Mouse (Mus musculus) MEL (cell line): ENCODE measurements at regions not wholly inside any gene's neighbourhood (a gene's known extent, or its start where the extent isn't known, plus 50 kb on each side); places are given as distances from the start of the nearest gene placed in this dataset.

Experiments
- DNase-seq: peaks from one replicate; pipeline ENCODE4 v3.0.0; 2011; ENCODE audit warnings: low read depth, low spot score
- H3K27ac ChIP-seq: 2 replicates; pipeline ENCODE4 v1.5.1; 2012; ENCODE audit warnings: low read depth, mild to moderate bottlenecking, control low read depth, low read length, moderate library complexity; ENCODE audit not compliant: control insufficient read depth
- H3K27me3 ChIP-seq, 2 experiments: fragments of 150-350 bp in 1 of 2; sonication (generic) in 1 of 2; 2 replicates each; pipeline ENCODE4 v1.6.1; 2012; ENCODE audit warnings: low read length in 2 of 2, mild to moderate bottlenecking in 2 of 2, improper control_type of control experiment in 1 of 2, moderate library complexity in 1 of 2; ENCODE audit not compliant: insufficient read depth in 2 of 2, control insufficient read depth in 1 of 2
- H3K36me3 ChIP-seq, 2 experiments: 2 replicates each; pipeline ENCODE4 v1.6.1; 2012 to 2014; ENCODE audit warnings: low read length in 2 of 2, improper control_type of control experiment in 1 of 2, inconsistent platforms in 1 of 2, mild to moderate bottlenecking in 1 of 2; ENCODE audit not compliant: insufficient read depth in 2 of 2, control insufficient read depth in 1 of 2
- H3K4me1 ChIP-seq, 2 experiments: fragments of 150-350 bp in 1 of 2; sonication (generic) in 1 of 2; 2 replicates each; pipeline ENCODE4 v1.6.1; 2012; ENCODE audit warnings: low read length in 2 of 2, improper control_type of control experiment in 1 of 2, mild to moderate bottlenecking in 1 of 2; ENCODE audit not compliant: insufficient read depth in 2 of 2, control insufficient read depth in 1 of 2
- H3K4me3 ChIP-seq, 2 experiments: fragments of 150-350 bp in 1 of 2; sonication (generic) in 1 of 2; 2 replicates each; pipeline ENCODE4 v1.5.1; 2012; ENCODE audit warnings: low read depth in 2 of 2, low read length in 2 of 2, mild to moderate bottlenecking in 2 of 2, moderate library complexity in 2 of 2, control low read depth in 1 of 2, improper control_type of control experiment in 1 of 2; ENCODE audit not compliant: control insufficient read depth in 1 of 2, insufficient read depth in 1 of 2
- H3K79me2 ChIP-seq: 2 replicates; pipeline ENCODE4 v1.6.1; 2012; ENCODE audit warnings: mild to moderate bottlenecking, low read length, moderate library complexity; ENCODE audit not compliant: control insufficient read depth, poor library complexity, insufficient read depth
- H3K9ac ChIP-seq: 2 replicates; pipeline ENCODE4 v1.6.1; 2012; ENCODE audit warnings: low read depth, mild to moderate bottlenecking, control low read depth, low read length, moderate library complexity; ENCODE audit not compliant: control insufficient read depth, poor library complexity, severe bottlenecking
- H3K9me3 ChIP-seq: fragments of 150-350 bp; sonication (generic); replicated peaks from 2 replicates; pipeline ENCODE4 v1.6.1; 2012; ENCODE audit warnings: mild to moderate bottlenecking, low read length, improper control_type of control experiment, moderate library complexity; ENCODE audit not compliant: insufficient read depth
- CHD2 ChIP-seq: IDR thresholded peaks from 2 replicates; pipeline ENCODE4 v1.6.1; 2011; ENCODE audit warnings: low read length, improper control_type of control experiment
- E2F4 ChIP-seq: IDR thresholded peaks from 2 replicates; pipeline ENCODE4 v1.6.1; 2011; ENCODE audit warnings: low read depth, low read length, improper control_type of control experiment, borderline replicate concordance
- EP300 ChIP-seq, 2 experiments: IDR thresholded peaks; 2 replicates each; pipeline ENCODE4 v1.6.1; 2011; ENCODE audit warnings: improper control_type of control experiment in 2 of 2, low read length in 2 of 2, low read depth in 1 of 2, mild to moderate bottlenecking in 1 of 2
- ETS1 ChIP-seq: IDR thresholded peaks from 2 replicates; pipeline ENCODE4 v1.6.1; 2012; ENCODE audit warnings: low read depth, mild to moderate bottlenecking, inconsistent platforms, low read length, improper control_type of control experiment, moderate library complexity
- GABPA ChIP-seq: IDR thresholded peaks from 2 replicates; pipeline ENCODE4 v1.6.1; 2012; ENCODE audit warnings: low read depth, mild to moderate bottlenecking, inconsistent platforms, low read length, improper control_type of control experiment, moderate library complexity
- GATA1 ChIP-seq: IDR thresholded peaks from 2 replicates; pipeline ENCODE4 v1.6.1; 2011; ENCODE audit warnings: low read depth, low read length, improper control_type of control experiment
- MAX ChIP-seq: IDR thresholded peaks from 2 replicates; pipeline ENCODE4 v1.6.1; 2011; ENCODE audit warnings: low read length, improper control_type of control experiment
- MXI1 ChIP-seq: IDR thresholded peaks from 2 replicates; pipeline ENCODE4 v1.6.1; 2011; ENCODE audit warnings: mild to moderate bottlenecking, low read depth, low read length, improper control_type of control experiment
- POLR2A ChIP-seq, 2 experiments: IDR thresholded peaks; 2 replicates each; pipeline ENCODE4 v1.6.1; 2011 to 2012; ENCODE audit warnings: low read length in 2 of 2, mild to moderate bottlenecking in 2 of 2, control low read depth in 1 of 2, improper control_type of control experiment in 1 of 2, low read depth in 1 of 2, moderate library complexity in 1 of 2; ENCODE audit not compliant: control insufficient read depth in 1 of 2, insufficient read depth in 1 of 2, poor library complexity in 1 of 2
- POLR2AphosphoS2 ChIP-seq: IDR thresholded peaks from 2 replicates; pipeline ENCODE4 v1.6.1; 2011; ENCODE audit warnings: low read length, improper control_type of control experiment
- RCOR1 ChIP-seq: IDR thresholded peaks from 2 replicates; pipeline ENCODE4 v1.6.1; 2012; ENCODE audit warnings: low read depth, mild to moderate bottlenecking, inconsistent platforms, low read length, improper control_type of control experiment
- SIN3A ChIP-seq: IDR thresholded peaks from 2 replicates; pipeline ENCODE4 v1.6.1; 2012; ENCODE audit warnings: low read length, improper control_type of control experiment, inconsistent platforms
- SMC3 ChIP-seq: IDR thresholded peaks from 2 replicates; pipeline ENCODE4 v1.6.1; 2011; ENCODE audit warnings: low read depth, low read length, improper control_type of control experiment
- TCF12 ChIP-seq: IDR thresholded peaks from 2 replicates; pipeline ENCODE4 v1.6.1; 2014; ENCODE audit warnings: low read depth, mild to moderate bottlenecking, inconsistent platforms, low read length, improper control_type of control experiment, moderate library complexity
- USF1 ChIP-seq: IDR thresholded peaks from 2 replicates; pipeline ENCODE4 v1.6.1; 2014; ENCODE audit warnings: low read depth, mild to moderate bottlenecking, inconsistent platforms, low read length, improper control_type of control experiment, moderate library complexity
- USF2 ChIP-seq, 2 experiments: IDR thresholded peaks; 2 replicates each; pipeline ENCODE4 v1.6.1; 2011 to 2012; ENCODE audit warnings: improper control_type of control experiment in 2 of 2, low read length in 2 of 2, borderline replicate concordance in 1 of 2, inconsistent platforms in 1 of 2, low read depth in 1 of 2, mild to moderate bottlenecking in 1 of 2; ENCODE audit not compliant: insufficient read depth in 1 of 2
- ZC3H11A ChIP-seq: IDR thresholded peaks from 2 replicates; pipeline ENCODE4 v1.6.1; 2012; ENCODE audit warnings: low read depth, mild to moderate bottlenecking, inconsistent platforms, low read length, improper control_type of control experiment

GRCm38 (mm10) chr10:67644280-67644679 is 95.5 kb upstream of the Ado start:
- Histone ChIP-seq H3K4me3 (no peak overlapping the region), H3K27ac (peak overlapping the region; percentile 42), H3K79me2 (no peaks in the 10 kb centered on the region), H3K27me3 (no peaks in the 10 kb centered on the region), H3K36me3 (peaks cover 0 to 5% of the 10 kb centered on the region in 2 experiments; a peak in 2 of 4 replicates), H3K9ac (no peak overlapping the region), H3K9me3 (no peaks in the 10 kb centered on the region), H3K4me1 (peaks cover 0 to 8% of the 10 kb centered on the region in 2 experiments; a peak in 3 of 4 replicates)
- DNase-seq: peak; percentile 69
- TF ChIP-seq SIN3A (0 out of 2 replicates have a peak, but pooled peaks have one; percentile 15), EP300 (IDR thresholded peaks at IDR 0.05; ENCODE audit: low read depth in 1 of 2, low read length in 2 of 2) (peak; percentile 62 to 73), ETS1 (peak; percentile 57; the same call in 1 of the 2 replicates), GATA1 (peak; percentile 32; the same call in 1 of the 2 replicates), GABPA (no peak), TCF12 (0 out of 2 replicates have a peak, but pooled peaks have one; percentile 25), POLR2AphosphoS2 (no peak), RCOR1 (0 out of 2 replicates have a peak, but pooled peaks have one; percentile 15), CHD2 (peak; percentile 30; the same call in 1 of the 2 replicates)

DNA sequence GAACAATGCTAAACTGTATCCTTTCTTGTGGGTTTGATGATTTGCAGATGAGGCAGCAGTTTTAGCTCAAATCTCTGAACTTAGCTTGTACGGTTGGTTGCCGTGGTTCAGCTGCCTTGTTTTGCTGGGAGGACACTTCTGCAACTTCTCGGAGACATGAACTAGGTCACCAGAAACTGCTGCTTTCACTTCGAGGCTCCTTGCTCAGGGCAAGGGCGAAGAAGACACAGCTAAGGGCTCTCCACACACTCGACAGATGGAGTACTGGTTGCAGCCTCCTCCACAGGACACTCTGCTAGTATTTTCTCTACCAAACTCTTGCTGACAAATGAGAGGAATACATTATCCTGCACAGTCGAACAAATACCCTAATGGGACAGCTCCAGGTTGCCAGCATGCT is 94.9 kb upstream of the Ado start:
- Histone ChIP-seq H3K27me3 (no peaks in the 10 kb centered on the region), H3K4me3 (no peak overlapping the region), H3K36me3 (peaks cover 0 to 5% of the 10 kb centered on the region in 2 experiments; a peak in 2 of 4 replicates), H3K9me3 (no peaks in the 10 kb centered on the region), H3K9ac (no peak overlapping the region), H3K79me2 (no peaks in the 10 kb centered on the region), H3K4me1 (peaks cover 0 to 8% of the 10 kb centered on the region in 2 experiments; a peak in 3 of 4 replicates), H3K27ac (peak overlapping the region; percentile 7; the same call in 1 of the 2 replicates)
- TF ChIP-seq POLR2AphosphoS2 (no peak), MAX (no peak), USF2 (IDR thresholded peaks at IDR 0.05; ENCODE audit: borderline replicate concordance in 1 of 2, insufficient read depth in 1 of 2, low read depth in 1 of 2, low read length in 2 of 2) (no peak), SMC3 (no peak), E2F4 (no peak), POLR2A (IDR thresholded peaks at IDR 0.05; ENCODE audit: control insufficient read depth in 1 of 2, insufficient read depth in 1 of 2, low read depth in 1 of 2, low read length in 2 of 2, poor library complexity in 1 of 2) (no peak), ZC3H11A (no peak)
- DNase-seq: peak; percentile 20

DNA sequence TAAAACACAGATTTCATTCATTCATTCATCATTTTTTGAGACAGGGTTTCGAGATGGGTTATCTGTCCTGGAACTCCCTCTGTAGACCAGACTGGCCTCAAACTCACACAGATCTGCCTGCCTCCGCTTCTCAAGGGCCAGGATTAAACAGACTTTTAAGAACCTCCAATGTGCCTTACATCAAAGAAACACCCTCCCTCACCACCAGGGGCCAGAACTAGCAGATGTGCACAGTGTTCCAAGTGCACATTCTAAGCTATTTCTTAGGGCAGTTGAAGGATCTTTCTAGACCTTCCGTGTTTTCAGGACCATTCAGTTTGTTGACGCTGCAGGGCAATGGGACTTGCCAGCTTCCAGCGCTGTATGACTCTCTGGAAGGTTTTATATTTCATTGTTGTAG is 88.6 kb upstream of the Ado start:
- Histone ChIP-seq H3K9ac (no peak overlapping the region), H3K79me2 (no peaks in the 10 kb centered on the region), H3K27me3 (no peaks in the 10 kb centered on the region), H3K4me1 (no peaks in the 10 kb centered on the region), H3K4me3 (no peak overlapping the region), H3K9me3 (no peaks in the 10 kb centered on the region), H3K27ac (no peak overlapping the region), H3K36me3 (no peaks in the 10 kb centered on the region)
- TF ChIP-seq USF1 (no peak), ETS1 (no peak), CHD2 (no peak), RCOR1 (no peak), ZC3H11A (no peak), MXI1 (no peak)
- no peak for DNase-seq
